Mouse (Mus musculus) intestine, postnatal 0 days (tissue): ENCODE measurements around the gene Shpk. TPM values are rescaled to one million over a fixed set of nuclear protein-coding genes. Genes with fewer than 3 reads are reported as not detected.

ENCODE experiments used
- ATAC-seq: fragments of 200-750 bp; cut with Nextera tagmentation; 2 replicates; pipeline ENCODE4 v1.8.0; 2017; ENCODE audit warnings: mild to moderate bottlenecking, moderate TSS enrichment, moderate library complexity
- H3K27ac ChIP-seq: fragments of 300-500 bp; sonication (generic); 2 replicates; pipeline ENCODE4 v1.5.1; 2014; ENCODE audit warnings: mild to moderate bottlenecking, low read depth, low read length, moderate library complexity
- H3K27me3 ChIP-seq: fragments of 300-500 bp; sonication (generic); replicated peaks from 2 replicates; pipeline ENCODE4 v1.6.1; 2014; ENCODE audit warnings: low read length, mixed read lengths; ENCODE audit not compliant: control insufficient read depth, insufficient read depth
- H3K36me3 ChIP-seq: fragments of 300-500 bp; sonication (generic); 2 replicates; pipeline ENCODE4 v1.6.1; 2014; ENCODE audit warnings: mild to moderate bottlenecking, moderate library complexity; ENCODE audit not compliant: control insufficient read depth, insufficient read depth
- H3K4me1 ChIP-seq: fragments of 300-500 bp; sonication (generic); replicated peaks from 2 replicates; pipeline ENCODE4 v1.6.1; 2014; ENCODE audit warnings: antibody characterized with exemption, low read length, mixed read lengths; ENCODE audit not compliant: control insufficient read depth, insufficient read depth
- H3K4me2 ChIP-seq: fragments of 300-500 bp; sonication (generic); replicated peaks from 2 replicates; pipeline ENCODE4 v1.6.1; 2014; ENCODE audit warnings: low read depth, mild to moderate bottlenecking, moderate library complexity
- H3K4me3 ChIP-seq: fragments of 300-500 bp; sonication (generic); 2 replicates; pipeline ENCODE4 v1.5.1; 2014; ENCODE audit warnings: low read depth, low read length
- H3K9ac ChIP-seq: fragments of 300-500 bp; sonication (generic); 2 replicates; pipeline ENCODE4 v1.6.1; 2014; ENCODE audit warnings: mild to moderate bottlenecking, low read depth, low read length
- H3K9me3 ChIP-seq: fragments of 300-500 bp; sonication (generic); 2 replicates; pipeline ENCODE4 v1.6.1; 2016; ENCODE audit warnings: mixed run types; ENCODE audit not compliant: control insufficient read depth
- CTCF ChIP-seq: sonication (generic); IDR thresholded peaks from 2 replicates; pipeline ENCODE4 v1.5.1; 2016; ENCODE audit warnings: low read depth, mild to moderate bottlenecking, control low read depth, antibody characterized with exemption, moderate library complexity
- WGBS: fragments of 180-500 bp; shearing (Covaris S2); extraction: QIAGEN DNeasy Blood & Tissue Kit; methylation state at CpG from one replicate; pipeline ENCODE4 v1.1.7; 2014; 5-methylcytosine and 5-hydroxymethylcytosine counted together
- polyA plus RNA-seq: library from polyadenylated mRNA; unstranded; fragments of >200 nt; fragmentation: Nextera tagmentation; extraction: Ambion mirVana; gene quantifications from 2 replicates; pipeline ENCODE4 v1.2.1, GENCODE M21; 2015

The Shpk gene
- polyA plus RNA-seq, 1 experiment from 2014 or later: 21.3 TPM

- no peak for ATAC-seq
- H3K27ac ChIP-seq: no peak overlapping the region; the same call in 1 of the 2 replicates
- WGBS: 34% methylated on average over 5 of the region's 5 CpGs
- H3K9ac ChIP-seq: no peak overlapping the region
- TF ChIP-seq CTCF: no peak
- no peak overlapping the region for H3K4me3 ChIP-seq
- no peaks in the 10 kb centered on the region for H3K4me1 ChIP-seq
- H3K27me3 ChIP-seq: no peaks in the 10 kb centered on the region
- H3K36me3 ChIP-seq: no peaks in the 10 kb centered on the region
- no peaks in the 10 kb centered on the region for H3K9me3 ChIP-seq
- H3K4me2 ChIP-seq: no peak overlapping the region
These were observed 36.9 kb downstream of the Shpk start for GRCm38 (mm10) chr11:73235990-73236701.

GRCm38 (mm10) chr11:73236731-73237130 is 37.5 kb downstream of the Shpk start:
- 67% methylated on average over 3 of the region's 3 CpGs for WGBS
- H3K27ac ChIP-seq: no peak overlapping the region
- TF ChIP-seq CTCF: no peak

GRCm38 (mm10) chr11:73242199-73242598 is 42.9 kb downstream of the Shpk start:
- 43% methylated on average over 6 of the region's 6 CpGs for WGBS

More at GRCm38 (mm10) chr11:73236731-73237130, 37.5 kb downstream of the Shpk start:
- Histone ChIP-seq H3K4me2 (no peak overlapping the region), H3K4me3 (no peak overlapping the region), H3K36me3 (no peaks in the 10 kb centered on the region), H3K9me3 (no peaks in the 10 kb centered on the region), H3K9ac (no peak overlapping the region), H3K4me1 (no peaks in the 10 kb centered on the region), H3K27me3 (no peaks in the 10 kb centered on the region)
- ATAC-seq: no peak

GRCm38 (mm10) chr11:73242777-73243176 is 43.5 kb downstream of the Shpk start:
- Histone ChIP-seq H3K4me3 (no peak overlapping the region), H3K9me3 (no peaks in the 10 kb centered on the region), H3K4me1 (peaks cover 5% of the 10 kb centered on the region; the same call in 1 of the 2 replicates), H3K27me3 (no peaks in the 10 kb centered on the region), H3K9ac (no peak overlapping the region), H3K36me3 (no peaks in the 10 kb centered on the region), H3K27ac (peak overlapping the region; percentile 71; the same call in 1 of the 2 replicates), H3K4me2 (no peak overlapping the region)
- TF ChIP-seq CTCF: no peak
- peak; percentile 84 for ATAC-seq
- WGBS: 59% methylated on average over 4 of the region's 4 CpGs

More at GRCm38 (mm10) chr11:73242199-73242598, 42.9 kb downstream of the Shpk start:
- Histone ChIP-seq H3K4me3 (no peak overlapping the region), H3K9ac (no peak overlapping the region), H3K27ac (peak overlapping the region; percentile 71), H3K27me3 (no peaks in the 10 kb centered on the region), H3K4me1 (peaks cover 5% of the 10 kb centered on the region; the same call in 1 of the 2 replicates), H3K4me2 (no peak overlapping the region), H3K36me3 (no peaks in the 10 kb centered on the region), H3K9me3 (no peaks in the 10 kb centered on the region)
- ATAC-seq: peak; percentile 52; the same call in 1 of the 2 replicates
- no peak for TF ChIP-seq CTCF

GRCm38 (mm10) chr11:73257362-73257945 is 58.2 kb downstream of the Shpk start:
- WGBS: 51% methylated on average over 4 of the region's 4 CpGs
- Histone ChIP-seq H3K9ac (no peak overlapping the region), H3K4me3 (no peak overlapping the region), H3K36me3 (no peaks in the 10 kb centered on the region), H3K9me3 (no peaks in the 10 kb centered on the region), H3K4me1 (no peaks in the 10 kb centered on the region), H3K27me3 (no peaks in the 10 kb centered on the region), H3K27ac (no peak overlapping the region), H3K4me2 (no peak overlapping the region)
- TF ChIP-seq CTCF: no peak
- no peak for ATAC-seq

GRCm38 (mm10) chr11:73258664-73259063 is 59.4 kb downstream of the Shpk start:
- ATAC-seq: no peak

More at GRCm38 (mm10) chr11:73258664-73259063, 59.4 kb downstream of the Shpk start:
- Histone ChIP-seq H3K27me3 (no peaks in the 10 kb centered on the region), H3K27ac (no peak overlapping the region), H3K9ac (no peak overlapping the region), H3K36me3 (no peaks in the 10 kb centered on the region), H3K4me3 (no peak overlapping the region), H3K9me3 (no peaks in the 10 kb centered on the region), H3K4me1 (no peaks in the 10 kb centered on the region), H3K4me2 (no peak overlapping the region)
- TF ChIP-seq CTCF: no peak
